Mouse (Mus musculus): ENCODE measurements around the gene Slc23a2. TPM values are rescaled to one million over a fixed set of nuclear protein-coding genes. Genes with fewer than 3 reads are reported as not detected.

Slc23a2 gene
- polyA plus RNA-seq, 1 experiment from 2014 or later, result 5.6 TPM

GRCm38 (mm10) chr2:132061884-132062283 lies 83.0 kb downstream of the Slc23a2 start:
- no peak overlapping the region for H3K4me3 ChIP-seq (ENCODE audit: low read depth, low read length)
- H3K9ac ChIP-seq (ENCODE audit: low read length), result no peak overlapping the region
- TF ChIP-seq CTCF (IDR thresholded peaks at IDR 0.05; ENCODE audit: low read depth) (no peak), EP300 (optimal IDR thresholded peaks at IDR 0.05) (no peak)
- DNase-seq (ENCODE audit: low spot score) (no peak), ATAC-seq (ENCODE audit: low FRiP score, low TSS enrichment) (no peak)
- peaks cover 6% of the 10 kb centered on the region; the same call in 1 of the 2 replicates for H3K36me3 ChIP-seq (ENCODE audit: control insufficient read depth, insufficient read depth, low read length)
- no peaks in the 10 kb centered on the region for H3K9me3 ChIP-seq (ENCODE audit: control insufficient read depth, low read length)
- no peak overlapping the region for H3K4me2 ChIP-seq (replicated peaks; ENCODE audit: low read depth)
- H3K27ac ChIP-seq (replicated peaks), result no peak overlapping the region
- no peaks in the 10 kb centered on the region for H3K4me1 ChIP-seq (replicated peaks; ENCODE audit: control insufficient read depth, insufficient read depth)
- H3K27me3 ChIP-seq (ENCODE audit: control insufficient read depth, insufficient read depth, low read length), result no peaks in the 10 kb centered on the region
- WGBS, result 89% methylated on average over 11 of the region's 11 CpGs

GRCm38 (mm10) chr2:132059919-132060318 lies 85.0 kb downstream of the Slc23a2 start:
- Histone ChIP-seq H3K4me2 (replicated peaks; ENCODE audit: low read depth) (no peak overlapping the region), H3K9ac (ENCODE audit: low read length) (no peak overlapping the region), H3K27me3 (ENCODE audit: control insufficient read depth, insufficient read depth, low read length) (no peaks in the 10 kb centered on the region), H3K36me3 (ENCODE audit: control insufficient read depth, insufficient read depth, low read length) (peaks cover 13% of the 10 kb centered on the region), H3K4me3 (ENCODE audit: low read depth, low read length) (no peak overlapping the region), H3K27ac (replicated peaks) (no peak overlapping the region), H3K9me3 (ENCODE audit: control insufficient read depth, low read length) (no peaks in the 10 kb centered on the region), H3K4me1 (replicated peaks; ENCODE audit: control insufficient read depth, insufficient read depth) (no peaks in the 10 kb centered on the region)
- DNase-seq (ENCODE audit: low spot score) (no peak), ATAC-seq (ENCODE audit: low FRiP score, low TSS enrichment) (no peak)
- TF ChIP-seq CTCF (IDR thresholded peaks at IDR 0.05; ENCODE audit: low read depth), result peak; percentile 49
- no peak for TF ChIP-seq EP300 (optimal IDR thresholded peaks at IDR 0.05)
- 88% methylated on average over 8 of the region's 8 CpGs for WGBS

DNA sequence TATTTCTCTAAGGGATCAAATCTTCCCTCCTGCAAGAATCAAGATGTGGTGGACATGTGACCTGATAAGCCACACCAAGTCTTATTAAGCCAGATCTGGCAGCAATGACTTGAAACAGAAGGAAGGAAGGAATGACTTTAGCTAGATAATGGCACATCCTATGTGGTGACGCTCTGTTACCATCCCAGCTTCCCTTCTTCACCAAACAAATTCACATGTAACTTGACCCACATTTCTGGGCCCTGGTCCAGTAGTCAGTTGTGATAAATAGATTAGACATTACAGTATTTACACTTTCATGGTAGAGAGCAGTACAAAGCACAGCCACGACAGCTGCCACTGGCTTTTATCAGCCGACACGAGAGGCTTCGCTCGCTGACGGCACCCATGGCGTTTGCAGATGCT lies 89.6 kb downstream of the Slc23a2 start:
- Histone ChIP-seq H3K4me3 (ENCODE audit: low read depth, low read length) (no peak overlapping the region), H3K36me3 (ENCODE audit: control insufficient read depth, insufficient read depth, low read length) (peaks cover 9% of the 10 kb centered on the region; the same call in 1 of the 2 replicates), H3K9ac (ENCODE audit: low read length) (no peak overlapping the region), H3K9me3 (ENCODE audit: control insufficient read depth, low read length) (no peaks in the 10 kb centered on the region), H3K27me3 (ENCODE audit: control insufficient read depth, insufficient read depth, low read length) (no peaks in the 10 kb centered on the region), H3K27ac (replicated peaks) (no peak overlapping the region), H3K4me2 (replicated peaks; ENCODE audit: low read depth) (no peak overlapping the region), H3K4me1 (replicated peaks; ENCODE audit: control insufficient read depth, insufficient read depth) (no peaks in the 10 kb centered on the region)
- 37% methylated on average over 8 of the region's 8 CpGs for WGBS
- ATAC-seq (ENCODE audit: low FRiP score, low TSS enrichment) (no peak; the same call in 1 of the 2 replicates), DNase-seq (ENCODE audit: low spot score) (no peak)
- TF ChIP-seq CTCF (IDR thresholded peaks at IDR 0.05; ENCODE audit: low read depth), result no peak
- TF ChIP-seq EP300 (optimal IDR thresholded peaks at IDR 0.05), result no peak

DNA sequence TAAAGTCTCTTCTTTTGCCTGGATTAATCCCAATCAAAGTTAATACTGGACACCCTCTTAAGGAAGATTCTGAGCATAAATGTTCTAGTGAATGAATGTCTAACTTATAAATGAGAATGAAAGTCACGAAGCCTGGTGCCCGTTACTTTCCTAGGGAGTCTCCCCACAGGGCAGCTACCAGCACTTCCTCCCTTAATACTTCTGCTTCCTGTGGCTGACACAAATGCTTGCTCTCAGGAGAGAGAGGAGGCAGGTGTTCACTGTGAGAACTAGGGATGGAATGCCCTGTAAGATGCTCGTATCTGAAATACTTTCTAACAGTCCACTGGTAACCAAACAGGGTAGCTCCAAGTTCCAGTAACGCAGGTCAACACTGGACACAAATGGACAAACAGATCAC lies 91.1 kb downstream of the Slc23a2 start:
- Histone ChIP-seq H3K9ac (ENCODE audit: low read length) (no peak overlapping the region), H3K36me3 (ENCODE audit: control insufficient read depth, insufficient read depth, low read length) (peaks cover 7% of the 10 kb centered on the region; the same call in 1 of the 2 replicates), H3K4me2 (replicated peaks; ENCODE audit: low read depth) (no peak overlapping the region), H3K4me3 (ENCODE audit: low read depth, low read length) (no peak overlapping the region), H3K9me3 (ENCODE audit: control insufficient read depth, low read length) (no peaks in the 10 kb centered on the region), H3K4me1 (replicated peaks; ENCODE audit: control insufficient read depth, insufficient read depth) (no peaks in the 10 kb centered on the region), H3K27me3 (ENCODE audit: control insufficient read depth, insufficient read depth, low read length) (no peaks in the 10 kb centered on the region), H3K27ac (replicated peaks) (no peak overlapping the region)
- 81% methylated on average over 4 of the region's 4 CpGs for WGBS
- TF ChIP-seq EP300 (optimal IDR thresholded peaks at IDR 0.05) (no peak), CTCF (IDR thresholded peaks at IDR 0.05; ENCODE audit: low read depth) (no peak)
- DNase-seq (ENCODE audit: low spot score) (no peak), ATAC-seq (ENCODE audit: low FRiP score, low TSS enrichment) (no peak)

GRCm38 (mm10) chr2:132051798-132052197 lies 93.1 kb downstream of the Slc23a2 start:
- ATAC-seq (ENCODE audit: low FRiP score, low TSS enrichment) (no peak), DNase-seq (ENCODE audit: low spot score) (no peak)
- WGBS, result 75% methylated on average over 5 of the region's 5 CpGs
- no peak overlapping the region for H3K4me2 ChIP-seq (replicated peaks; ENCODE audit: low read depth)
- H3K9me3 ChIP-seq (ENCODE audit: control insufficient read depth, low read length), result no peaks in the 10 kb centered on the region
- H3K27me3 ChIP-seq (ENCODE audit: control insufficient read depth, insufficient read depth, low read length), result no peaks in the 10 kb centered on the region
- no peak overlapping the region for H3K9ac ChIP-seq (ENCODE audit: low read length)
- H3K27ac ChIP-seq (replicated peaks), result no peak overlapping the region
- 0 out of 2 replicates have a peak, but pooled peaks cover 3% of the 10 kb centered on the region for H3K4me1 ChIP-seq (replicated peaks; ENCODE audit: control insufficient read depth, insufficient read depth)
- peaks cover 7% of the 10 kb centered on the region; the same call in 1 of the 2 replicates for H3K36me3 ChIP-seq (ENCODE audit: control insufficient read depth, insufficient read depth, low read length)
- no peak for TF ChIP-seq EP300 (optimal IDR thresholded peaks at IDR 0.05)
- no peak for TF ChIP-seq CTCF (IDR thresholded peaks at IDR 0.05; ENCODE audit: low read depth)
- no peak overlapping the region for H3K4me3 ChIP-seq (ENCODE audit: low read depth, low read length)

DNA sequence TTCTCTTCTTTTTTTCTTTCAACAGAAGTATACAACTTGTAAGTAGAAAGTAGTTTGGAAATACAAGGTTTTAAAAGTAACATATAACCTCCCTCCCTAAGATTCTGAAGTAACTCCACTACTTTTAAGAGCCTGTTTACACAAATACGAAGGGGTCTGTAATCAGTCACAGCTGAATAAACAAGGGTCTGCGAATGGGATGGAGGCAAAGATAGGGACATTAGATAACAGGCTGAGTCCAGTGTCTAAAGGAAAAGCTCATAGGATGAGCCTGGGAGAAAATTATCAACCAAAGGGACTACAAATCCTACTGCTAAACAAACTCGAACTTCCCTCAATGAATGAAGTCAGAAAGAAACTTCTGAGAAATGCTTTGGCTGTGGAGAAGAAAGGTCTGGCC lies 95.0 kb downstream of the Slc23a2 start:
- 18% methylated on average over 3 of the region's 3 CpGs for WGBS
- no peak for TF ChIP-seq EP300 (optimal IDR thresholded peaks at IDR 0.05)
- TF ChIP-seq CTCF (IDR thresholded peaks at IDR 0.05; ENCODE audit: low read depth), result no peak
- no peak for ATAC-seq (ENCODE audit: low FRiP score, low TSS enrichment)

More for the DNA sequence above, 95.0 kb downstream of the Slc23a2 start:
- H3K4me3 ChIP-seq (ENCODE audit: low read depth, low read length), result no peak overlapping the region
- H3K36me3 ChIP-seq (ENCODE audit: control insufficient read depth, insufficient read depth, low read length), result no peaks in the 10 kb centered on the region
- H3K4me2 ChIP-seq (replicated peaks; ENCODE audit: low read depth), result no peak overlapping the region
- H3K27ac ChIP-seq (replicated peaks), result no peak overlapping the region
- H3K9me3 ChIP-seq (ENCODE audit: control insufficient read depth, low read length), result no peaks in the 10 kb centered on the region
- H3K4me1 ChIP-seq (replicated peaks; ENCODE audit: control insufficient read depth, insufficient read depth), result 0 out of 2 replicates have a peak, but pooled peaks cover 3% of the 10 kb centered on the region
- H3K27me3 ChIP-seq (ENCODE audit: control insufficient read depth, insufficient read depth, low read length), result no peaks in the 10 kb centered on the region
- H3K9ac ChIP-seq (ENCODE audit: low read length), result no peak overlapping the region
- DNase-seq (ENCODE audit: low spot score), result no peak

Data from stomach, postnatal 0 days (tissue).